Mouse (Mus musculus) ES-CJ7 (cell line): ENCODE measurements around the gene Dpp3.
"Not testable (repeated sequence)": the region's sequence is repeated elsewhere in the genome, so short reads cannot be mapped to it uniquely, and the experiment has no call there.

ENCODE experiments used
- DNase-seq: peaks from one replicate; pipeline ENCODE4 v3.0.0; 2011; ENCODE audit warnings: low read depth, low spot score

Dpp3 gene

GRCm38 (mm10) chr19:4927904-4928531, at the start of gene Dpp3:
Gene Dpp3 (minus strand): TSS chr19:4928287.
- peak; percentile 99 for DNase-seq

GRCm38 (mm10) chr19:4968236-4968635, 40.1 kb upstream of the Dpp3 start:
- peak; percentile 74 for DNase-seq

GRCm38 (mm10) chr19:4961928-4962601, 34.0 kb upstream of the Dpp3 start, which contains the start of gene Mrpl11:
Gene Mrpl11 (plus strand): TSS chr19:4962147.
- DNase-seq: peak; percentile 97

DNA sequence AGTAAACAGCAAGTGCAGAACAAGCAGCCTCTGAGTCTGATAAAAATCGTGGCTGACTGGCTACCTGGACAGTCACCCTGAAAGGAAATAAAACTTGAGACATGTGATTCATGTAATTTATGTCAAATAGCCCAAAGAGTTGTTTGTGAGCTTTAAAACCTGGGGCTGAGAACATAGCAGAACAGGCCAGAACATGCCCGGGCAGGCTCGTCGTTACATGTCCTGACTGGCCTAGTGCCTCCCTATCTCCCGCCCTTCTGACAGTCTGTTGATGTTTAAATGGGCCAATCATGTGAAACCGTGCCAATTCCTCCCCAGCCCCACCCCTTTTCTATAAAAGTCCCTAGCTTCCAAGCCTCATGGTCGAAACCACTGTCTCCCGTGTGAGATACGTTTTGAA, 20.6 kb upstream of the Dpp3 start:
- DNase-seq: not testable (repeated sequence)

GRCm38 (mm10) chr19:4945540-4945939, 17.5 kb upstream of the Dpp3 start:
- peak; percentile 67 for DNase-seq

DNA sequence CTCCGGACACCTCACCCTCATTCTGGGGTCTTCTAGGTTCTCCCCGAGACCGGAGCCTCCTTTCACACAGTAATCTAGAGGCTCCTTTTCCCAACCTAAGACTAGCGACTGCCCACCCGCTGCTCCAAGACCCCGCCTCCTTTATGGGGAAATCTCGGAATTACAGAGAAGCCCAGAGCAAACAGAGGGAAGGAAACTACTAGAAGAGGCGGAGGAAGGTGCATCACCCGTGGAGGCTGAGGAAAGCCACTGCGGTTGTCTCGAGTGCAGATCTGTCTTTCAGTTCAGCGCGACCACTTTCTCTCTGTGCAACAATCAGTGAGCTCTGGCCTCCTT, 15.1 kb upstream of the Dpp3 start:
- DNase-seq: no peak

- peak; percentile 74 for DNase-seq
These were observed 14.6 kb upstream of the Dpp3 start, which contains the start of gene Peli3 for GRCm38 (mm10) chr19:4942551-4943252. Gene Peli3 (minus strand): TSS chr19:4943127.

- no peak for DNase-seq
These were observed 9.6 kb upstream of the Dpp3 start for GRCm38 (mm10) chr19:4937444-4938310.

DNA sequence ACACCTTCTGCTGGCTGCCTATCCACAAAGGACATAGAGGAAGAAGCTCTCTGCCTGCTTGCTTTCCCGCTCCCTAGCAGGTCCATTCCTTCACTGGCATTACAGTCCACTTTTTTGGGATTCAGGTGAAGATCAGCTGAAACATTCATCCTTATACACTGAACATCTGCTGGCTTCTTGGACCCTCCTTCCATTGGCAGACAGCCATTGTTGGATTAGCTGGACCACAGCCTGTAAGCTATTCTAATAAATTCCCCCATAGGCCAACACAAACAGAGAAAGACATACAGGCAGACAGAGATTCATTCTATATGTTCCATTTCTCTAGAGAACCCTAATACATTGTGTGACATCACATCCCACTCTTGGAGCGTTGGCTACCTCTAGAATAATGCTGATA, 8.8 kb upstream of the Dpp3 start:
- no peak for DNase-seq

DNA sequence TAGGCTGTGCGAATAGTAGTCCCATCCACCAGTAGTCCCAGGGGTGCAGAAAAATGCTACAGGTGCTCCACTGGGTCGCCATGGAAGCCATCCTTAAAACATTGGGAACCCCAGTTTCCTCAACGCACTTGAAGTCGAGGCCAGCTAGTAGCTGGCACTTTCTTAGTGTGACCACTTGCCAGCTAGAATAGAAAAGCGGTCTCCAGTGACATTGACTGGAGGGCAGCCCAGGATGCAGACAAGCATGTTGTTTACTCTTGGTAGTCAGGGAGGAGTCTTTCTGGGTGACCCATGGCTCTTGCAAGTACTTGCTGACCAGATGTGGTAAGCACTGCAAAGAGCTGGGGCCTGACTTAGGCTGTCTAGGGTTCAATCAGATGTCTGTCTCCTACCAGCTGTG, 694 bp upstream of the Dpp3 start:
- DNase-seq: no peak

DNA sequence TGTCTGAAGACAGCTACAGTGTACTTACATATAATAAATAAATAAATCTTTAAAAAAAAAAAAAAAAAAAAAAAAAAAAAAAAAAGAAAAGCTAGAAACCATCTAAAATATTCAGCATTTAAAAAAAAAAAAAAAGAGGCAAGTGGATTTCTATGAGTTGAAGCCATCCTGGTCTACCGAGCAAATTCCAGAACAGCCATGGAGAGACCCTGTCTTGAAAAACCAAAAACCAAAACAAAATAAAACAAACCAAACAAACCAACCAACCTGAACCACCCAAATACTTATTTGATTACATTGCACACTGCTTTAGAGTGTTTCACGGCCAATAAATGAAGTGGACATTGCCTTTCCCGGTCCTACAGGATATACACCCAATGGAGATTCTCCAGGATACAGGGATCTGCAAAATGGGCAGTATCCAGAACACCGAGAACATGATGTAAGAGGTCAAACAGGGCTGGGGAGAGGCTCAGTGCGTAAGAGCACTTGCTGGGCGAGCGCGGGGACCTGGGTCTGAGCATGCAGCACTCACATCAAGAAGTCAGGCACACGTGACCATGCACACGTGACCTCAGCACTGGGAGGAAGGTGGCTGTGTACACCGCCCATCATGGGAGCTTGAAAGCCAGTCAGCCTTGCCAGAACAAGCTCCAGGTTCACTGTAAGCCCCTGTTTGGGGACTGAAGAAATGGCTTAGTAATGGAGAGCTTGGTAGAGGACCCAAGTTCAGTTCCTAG, 2.8 kb downstream of the Dpp3 start:
- peak; percentile 64 for DNase-seq

DNA sequence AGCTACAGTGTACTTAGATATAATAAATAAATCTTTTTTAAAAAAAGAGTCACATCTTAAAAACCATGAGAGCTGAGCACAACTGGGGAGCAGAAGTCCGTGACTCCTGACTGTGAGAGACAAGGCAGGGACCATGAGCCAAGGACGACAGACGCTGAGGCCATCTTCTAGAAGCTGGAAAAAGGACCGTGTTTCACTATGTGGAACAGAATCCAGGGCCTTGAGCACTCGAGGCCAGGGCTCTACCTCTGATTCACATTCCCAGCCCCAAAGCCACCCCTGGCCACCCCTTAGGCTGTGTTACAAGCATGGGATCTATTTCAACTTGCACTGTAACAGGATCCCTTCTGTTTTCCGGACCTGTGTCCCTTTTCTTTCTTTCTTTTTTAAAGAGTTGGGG, 8.4 kb downstream of the Dpp3 start:
- no peak for DNase-seq

DNA sequence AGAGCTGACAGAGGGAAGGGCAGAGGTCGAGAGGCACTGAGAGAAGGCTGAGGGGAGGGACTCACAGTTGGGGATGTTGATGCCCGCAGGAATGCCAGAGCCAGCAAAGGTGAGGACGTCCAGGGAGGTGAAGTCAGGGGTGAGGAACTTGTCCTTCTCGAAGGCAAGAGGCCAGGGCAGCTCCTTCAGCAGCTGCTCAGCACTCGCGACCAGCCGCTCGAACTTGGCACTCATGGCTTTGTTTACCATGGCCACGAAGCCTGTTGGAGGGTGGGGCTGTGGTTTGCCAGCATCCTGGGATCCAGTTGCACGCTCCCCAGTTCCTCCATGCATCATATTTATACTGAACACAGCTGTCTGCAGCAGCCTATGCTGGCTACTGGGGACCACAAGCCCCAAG, 11.3 kb downstream of the Dpp3 start:
- no peak for DNase-seq

GRCm38 (mm10) chr19:4915924-4916603, 12.0 kb downstream of the Dpp3 start:
- DNase-seq: no peak

- no peak for DNase-seq
These were observed 18.7 kb downstream of the Dpp3 start for GRCm38 (mm10) chr19:4909376-4909775.

DNA sequence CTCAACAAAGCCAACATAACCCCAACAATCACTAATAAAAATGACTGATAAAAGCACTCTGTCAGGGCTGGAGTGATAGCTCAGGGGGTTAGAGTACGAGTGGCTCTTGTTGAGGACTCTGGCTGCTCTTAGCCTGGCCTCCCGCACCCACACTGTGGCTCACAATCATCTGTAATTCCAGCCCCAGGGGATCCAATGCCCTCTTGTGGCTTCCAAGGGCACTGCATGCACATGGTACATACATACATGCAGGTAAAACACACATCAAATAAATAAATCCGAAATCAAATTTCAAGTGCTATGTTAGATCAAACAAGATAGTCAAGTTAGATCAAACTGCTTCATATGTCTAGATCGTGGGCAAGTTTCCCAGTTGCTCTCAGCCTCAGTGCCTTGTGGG, 20.0 kb downstream of the Dpp3 start:
- DNase-seq: peak; percentile 80

- peak; percentile 81 for DNase-seq
These were observed 21.9 kb downstream of the Dpp3 start, which contains the start of gene Bbs1 for GRCm38 (mm10) chr19:4905979-4906794. Gene Bbs1 (minus strand): TSS chr19:4906628.

- no peak for DNase-seq
These were observed 28.2 kb downstream of the Dpp3 start for GRCm38 (mm10) chr19:4899888-4900287.

DNA sequence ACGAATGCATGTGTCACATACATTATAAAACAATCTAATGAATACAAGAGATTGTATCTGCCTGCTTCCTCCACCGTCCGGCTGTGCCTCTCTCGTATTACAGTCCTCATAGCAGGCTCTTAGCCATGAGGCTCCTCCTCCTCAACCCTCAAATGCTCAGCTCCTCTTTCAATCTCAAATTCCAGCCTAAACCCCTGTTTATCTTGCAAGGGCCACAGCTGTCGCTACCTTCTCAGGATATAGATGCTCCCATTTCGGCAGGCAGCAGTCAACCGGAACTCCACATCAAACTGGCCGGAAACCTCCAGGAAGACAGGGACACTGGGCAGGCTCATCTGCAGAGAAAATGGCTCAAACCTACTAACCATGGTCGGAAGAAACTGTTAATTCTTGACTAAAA, 29.1 kb downstream of the Dpp3 start:
- DNase-seq: no peak
